Mouse (Mus musculus) midbrain, embryonic 13.5 days (tissue): ENCODE results near the gene Jmjd1c. TPM values are rescaled to one million over a fixed set of nuclear protein-coding genes. Genes with fewer than 3 reads are reported as not detected.

Experiments used
- ATAC-seq: fragments of 200-750 bp; cut with Nextera tagmentation; 2 replicates; pipeline ENCODE4 v1.8.0; 2017; ENCODE audit warnings: mild to moderate bottlenecking, moderate TSS enrichment, moderate library complexity
- H3K27ac ChIP-seq: fragments of 300-500 bp; sonication (generic); 2 replicates; pipeline ENCODE4 v1.5.1; 2015; ENCODE audit warnings: inconsistent platforms, mild to moderate bottlenecking, moderate library complexity
- H3K27me3 ChIP-seq: fragments of 300-500 bp; sonication (generic); 2 replicates; pipeline ENCODE4 v1.6.1; 2015; ENCODE audit warnings: mild to moderate bottlenecking, inconsistent platforms
- H3K36me3 ChIP-seq: fragments of 300-500 bp; sonication (generic); 2 replicates; pipeline ENCODE4 v1.6.1; 2015; ENCODE audit warnings: mild to moderate bottlenecking, inconsistent platforms
- H3K4me1 ChIP-seq: fragments of 300-500 bp; sonication (generic); replicated peaks from 2 replicates; pipeline ENCODE4 v1.6.1; 2015; ENCODE audit warnings: inconsistent platforms
- H3K4me2 ChIP-seq: fragments of 300-500 bp; sonication (generic); replicated peaks from 2 replicates; pipeline ENCODE4 v1.6.1; 2015; ENCODE audit warnings: moderate library complexity, mild to moderate bottlenecking, inconsistent platforms
- H3K4me3 ChIP-seq: fragments of 300-500 bp; sonication (generic); replicated peaks from 2 replicates; pipeline ENCODE4 v1.5.1; 2015; ENCODE audit warnings: mild to moderate bottlenecking, inconsistent platforms
- H3K9ac ChIP-seq: fragments of 300-500 bp; sonication (generic); replicated peaks from 2 replicates; pipeline ENCODE4 v1.6.1; 2015; ENCODE audit warnings: mild to moderate bottlenecking, inconsistent platforms
- H3K9me3 ChIP-seq: fragments of 300-500 bp; sonication (generic); 2 replicates; pipeline ENCODE4 v1.6.1; 2016; ENCODE audit warnings: mild to moderate bottlenecking, inconsistent platforms
- WGBS: fragments of 180-500 bp; shearing (Covaris S2); methylation state at CpG from one replicate; pipeline ENCODE4 v1.1.7; 2015; 5-methylcytosine and 5-hydroxymethylcytosine counted together
- polyA plus RNA-seq: library from polyadenylated mRNA; unstranded; fragments of >200 nt; fragmentation: Nextera tagmentation; extraction: Ambion mirVana; gene quantifications from 2 replicates; pipeline ENCODE4 v1.2.1, GENCODE M21; 2015

Gene Jmjd1c
- polyA plus RNA-seq, 1 experiment from 2014 or later, result 56.1 TPM

DNA sequence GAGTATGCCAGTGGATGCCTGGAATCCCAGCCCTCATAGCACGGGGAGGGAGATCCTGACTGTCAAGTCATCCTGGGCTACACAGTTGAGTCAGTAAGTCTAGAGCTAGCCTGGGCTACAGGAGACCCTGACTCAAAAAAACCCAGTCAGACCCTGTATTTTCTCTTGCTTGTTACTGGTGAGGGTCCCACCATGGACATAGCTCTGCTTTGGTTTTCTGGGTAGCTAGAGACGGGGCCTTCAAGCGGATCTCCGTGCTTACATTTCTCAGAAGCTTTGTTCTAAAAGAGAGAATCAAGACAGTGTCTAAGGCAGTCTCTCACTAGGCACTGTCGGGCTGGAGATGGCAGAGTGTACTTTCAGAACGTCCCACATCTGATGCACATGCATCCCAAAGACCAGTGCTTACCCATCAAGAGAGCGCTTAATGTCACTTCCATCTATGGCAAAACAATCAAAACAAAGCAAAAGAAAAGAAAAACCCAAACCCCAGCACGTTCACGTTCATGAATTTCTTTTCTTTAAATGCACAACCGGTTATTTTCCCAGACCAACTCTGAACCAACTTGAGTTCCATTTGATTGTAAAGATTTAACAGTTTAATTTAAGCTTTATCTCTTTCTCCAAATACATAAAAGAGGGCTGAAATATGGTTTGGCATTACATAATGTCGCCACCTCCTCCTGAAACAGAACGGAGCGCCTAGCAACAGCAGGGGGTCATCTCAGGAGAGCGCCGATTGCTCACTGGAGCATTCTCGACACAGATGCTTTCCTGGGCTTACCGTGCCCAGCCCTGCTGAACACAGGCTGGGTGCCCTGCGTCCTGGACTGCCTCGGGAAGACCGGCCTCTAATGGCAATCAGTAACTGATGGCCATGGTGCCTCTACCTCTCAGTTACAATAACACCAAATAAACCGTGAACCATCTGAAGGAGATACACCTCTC is 19.7 kb upstream of the Jmjd1c start:
- H3K4me1 ChIP-seq, result peaks cover 11% of the 10 kb centered on the region
- no peak overlapping the region for H3K4me2 ChIP-seq
- no peak for ATAC-seq
- H3K9ac ChIP-seq, result no peak overlapping the region
- no peak overlapping the region for H3K4me3 ChIP-seq
- H3K9me3 ChIP-seq, result no peaks in the 10 kb centered on the region
- H3K36me3 ChIP-seq, result no peaks in the 10 kb centered on the region
- H3K27me3 ChIP-seq, result no peaks in the 10 kb centered on the region
- H3K27ac ChIP-seq, result no peak overlapping the region
- 63% methylated on average over 21 of the region's 21 CpGs for WGBS

DNA sequence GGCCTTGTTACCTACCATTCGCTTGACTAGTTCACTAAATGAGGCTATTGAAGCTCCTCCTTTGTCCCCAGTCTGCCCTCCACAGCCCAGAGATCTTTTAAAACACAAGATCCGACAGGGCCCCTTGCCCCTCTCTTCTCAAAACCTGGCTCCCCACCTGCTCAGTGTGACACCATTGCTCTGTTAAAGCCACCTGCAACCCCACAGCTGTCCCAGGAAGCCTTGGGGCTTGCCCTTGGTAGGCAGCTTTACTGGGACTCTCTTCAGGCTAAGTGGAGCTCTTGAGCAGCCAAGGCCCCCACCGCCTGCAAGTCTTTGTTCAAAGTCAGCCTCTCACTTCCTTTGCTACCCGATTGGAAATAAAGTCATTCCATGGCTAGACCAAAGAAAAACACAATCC is 16.9 kb upstream of the Jmjd1c start:
- WGBS, result 47% methylated on average over 4 of the region's 4 CpGs
- ATAC-seq, result no peak
- Histone ChIP-seq H3K4me2 (no peak overlapping the region), H3K9ac (no peak overlapping the region), H3K27me3 (no peaks in the 10 kb centered on the region), H3K4me3 (no peak overlapping the region), H3K4me1 (peaks cover 11% of the 10 kb centered on the region), H3K27ac (peak overlapping the region; percentile 51), H3K36me3 (no peaks in the 10 kb centered on the region), H3K9me3 (no peaks in the 10 kb centered on the region)

DNA sequence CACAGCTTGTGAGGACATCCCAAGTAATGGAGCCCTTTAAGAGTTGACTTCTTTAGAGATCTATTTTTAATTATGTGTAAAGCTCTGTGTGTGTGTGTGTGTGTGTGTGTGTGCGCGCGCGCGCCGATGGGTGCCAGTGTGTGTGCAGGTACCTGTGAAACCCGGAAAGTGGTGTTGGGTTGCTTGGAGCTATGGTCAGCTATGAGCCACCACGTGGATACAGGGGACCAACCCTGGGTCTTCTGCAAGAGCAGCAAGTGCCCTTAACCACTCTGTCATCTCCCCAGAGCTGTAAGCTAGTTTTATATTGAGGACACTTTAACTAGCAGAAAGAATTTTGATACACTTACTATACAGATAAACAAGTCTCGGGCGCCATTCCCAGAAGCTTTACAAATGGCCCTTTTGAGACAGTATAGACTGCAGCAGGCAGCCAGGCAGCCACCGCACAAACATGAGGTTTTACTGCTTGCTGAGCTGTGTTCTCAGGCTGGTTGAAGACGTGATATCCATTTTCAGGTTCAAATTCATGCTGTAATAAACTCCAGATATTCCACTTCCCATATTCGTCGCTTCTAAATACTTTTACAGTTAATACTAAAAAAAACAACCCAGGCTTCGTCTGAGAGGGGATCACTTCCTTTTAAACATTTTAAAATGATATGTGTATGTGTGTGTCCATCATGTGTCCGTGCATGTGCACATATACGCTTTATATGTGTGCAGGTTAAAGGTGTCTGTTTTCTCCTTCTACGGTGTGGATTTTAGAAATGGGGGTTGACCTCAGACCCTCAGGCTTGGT is 14.5 kb upstream of the Jmjd1c start:
- WGBS, result 94% methylated on average over 18 of the region's 18 CpGs
- H3K4me1 ChIP-seq, result peaks cover 10% of the 10 kb centered on the region
- no peak overlapping the region for H3K4me2 ChIP-seq
- no peaks in the 10 kb centered on the region for H3K36me3 ChIP-seq
- H3K4me3 ChIP-seq, result no peak overlapping the region
- no peak for ATAC-seq
- no peak overlapping the region for H3K27ac ChIP-seq
- H3K9ac ChIP-seq, result no peak overlapping the region
- no peaks in the 10 kb centered on the region for H3K9me3 ChIP-seq
- no peaks in the 10 kb centered on the region for H3K27me3 ChIP-seq

DNA sequence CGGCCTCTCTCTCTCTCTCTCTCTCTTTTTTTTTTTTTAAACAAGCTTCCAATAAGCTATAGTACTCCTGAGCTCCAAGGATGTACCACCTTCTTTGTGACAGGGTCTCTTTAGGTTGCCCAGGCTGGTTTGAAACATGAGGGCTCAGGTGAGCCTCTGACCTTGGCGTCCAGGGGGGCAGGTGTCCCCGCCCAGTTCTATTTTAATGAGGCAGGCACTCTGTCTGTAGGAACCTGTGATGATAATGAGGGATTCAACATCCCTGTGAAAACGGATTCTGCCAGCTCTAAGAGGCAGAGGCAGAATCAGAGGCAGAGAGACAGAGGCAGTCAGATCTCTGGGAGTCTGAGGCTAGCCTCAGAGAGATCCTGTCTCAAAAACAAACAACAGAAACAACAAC is 13.4 kb upstream of the Jmjd1c start:
- H3K27me3 ChIP-seq, result no peaks in the 10 kb centered on the region
- no peaks in the 10 kb centered on the region for H3K36me3 ChIP-seq
- no peak overlapping the region for H3K27ac ChIP-seq
- ATAC-seq, result no peak
- no peak overlapping the region for H3K4me2 ChIP-seq
- H3K4me3 ChIP-seq, result no peak overlapping the region
- H3K9me3 ChIP-seq, result no peaks in the 10 kb centered on the region
- H3K4me1 ChIP-seq, result peaks cover 3% of the 10 kb centered on the region; the same call in 1 of the 2 replicates
- WGBS, result 88% methylated on average over 4 of the region's 4 CpGs
- H3K9ac ChIP-seq, result no peak overlapping the region

DNA sequence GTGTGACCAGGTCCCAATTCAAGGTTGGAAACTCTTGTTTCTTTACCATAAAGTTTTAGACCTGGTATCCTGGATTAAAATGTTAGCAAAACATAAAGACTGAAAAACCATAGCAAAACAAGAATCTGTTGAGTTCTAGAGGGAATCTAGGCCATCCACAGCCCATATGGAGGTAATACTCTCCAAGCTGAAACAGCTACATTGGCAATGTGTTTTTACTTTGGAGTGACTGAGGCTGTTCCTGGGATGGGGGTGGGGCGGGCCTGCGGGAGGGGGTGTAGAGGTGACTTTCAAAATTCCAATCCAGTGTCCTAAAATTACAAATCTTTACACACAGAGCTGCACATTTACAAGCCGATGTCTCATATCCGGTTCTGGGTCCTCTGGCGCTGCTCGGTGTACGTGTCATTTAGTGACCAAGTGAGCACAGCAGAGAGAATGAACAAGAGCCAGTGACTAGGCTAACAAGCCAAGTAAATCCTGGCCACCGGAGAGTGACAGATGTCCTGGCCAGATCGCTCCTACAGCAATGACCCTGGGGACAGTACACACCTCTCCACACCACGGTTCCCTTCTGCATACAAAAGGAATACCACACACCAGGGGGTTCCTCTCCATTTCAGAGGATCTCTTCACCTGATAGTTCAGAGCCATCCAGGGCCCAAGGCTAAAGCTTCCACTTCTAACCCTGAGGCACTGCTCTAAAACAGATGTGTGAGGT is 12.3 kb upstream of the Jmjd1c start:
- Histone ChIP-seq H3K9me3 (no peaks in the 10 kb centered on the region), H3K4me3 (no peak overlapping the region), H3K36me3 (no peaks in the 10 kb centered on the region), H3K4me2 (no peak overlapping the region), H3K27ac (no peak overlapping the region), H3K27me3 (no peaks in the 10 kb centered on the region), H3K9ac (no peak overlapping the region), H3K4me1 (peaks cover 3% of the 10 kb centered on the region; the same call in 1 of the 2 replicates)
- no peak for ATAC-seq
- 76% methylated on average over 10 of the region's 10 CpGs for WGBS

DNA sequence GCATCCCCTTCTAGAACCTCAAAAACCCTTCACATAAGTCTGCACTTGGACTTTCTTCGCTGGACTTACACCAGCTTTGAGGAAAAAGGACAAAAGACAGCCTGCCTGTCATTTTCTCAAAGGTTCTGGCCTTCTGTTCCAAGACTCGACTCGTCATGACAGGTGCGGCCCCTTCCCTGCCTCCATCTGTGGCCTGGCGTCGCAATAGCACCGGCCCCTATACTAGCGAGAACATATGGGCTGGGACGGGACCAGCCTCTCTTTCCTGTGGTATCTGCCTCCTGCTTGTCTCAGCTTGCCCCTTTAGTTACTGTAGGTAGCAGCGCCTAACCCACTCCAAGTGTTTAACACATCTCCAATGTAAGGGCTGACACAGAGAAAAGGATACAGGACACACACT is 10.8 kb upstream of the Jmjd1c start:
- Histone ChIP-seq H3K9me3 (no peaks in the 10 kb centered on the region), H3K9ac (no peak overlapping the region), H3K4me3 (no peak overlapping the region), H3K27ac (no peak overlapping the region), H3K27me3 (no peaks in the 10 kb centered on the region), H3K4me2 (no peak overlapping the region), H3K36me3 (no peaks in the 10 kb centered on the region), H3K4me1 (no peaks in the 10 kb centered on the region)
- ATAC-seq, result no peak; the same call in 1 of the 2 replicates
- WGBS, result 78% methylated on average over 10 of the region's 10 CpGs

DNA sequence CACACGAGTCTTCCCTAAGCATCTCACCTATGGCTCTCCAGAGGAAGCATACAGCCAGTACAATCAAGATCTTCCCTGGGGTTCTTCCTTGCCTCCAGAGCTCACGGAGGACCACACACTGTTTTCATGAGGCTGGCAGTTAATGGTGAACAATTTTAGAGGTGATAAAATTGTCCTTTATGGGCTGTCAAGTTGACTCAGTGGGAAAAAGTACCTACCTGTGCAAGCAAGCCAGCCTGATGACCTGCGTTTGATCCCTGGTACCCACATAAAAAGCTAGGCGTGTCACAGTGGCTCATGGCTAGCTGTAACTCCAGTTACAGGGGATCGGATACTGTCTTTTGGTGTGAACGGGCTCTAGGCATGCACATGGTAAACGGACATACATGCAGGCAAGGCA is 10.0 kb upstream of the Jmjd1c start:
- H3K9ac ChIP-seq, result no peak overlapping the region
- ATAC-seq, result no peak
- no peaks in the 10 kb centered on the region for H3K9me3 ChIP-seq
- WGBS, result 95% methylated on average over 7 of the region's 7 CpGs
- H3K4me1 ChIP-seq, result no peaks in the 10 kb centered on the region
- no peaks in the 10 kb centered on the region for H3K27me3 ChIP-seq
- no peak overlapping the region for H3K27ac ChIP-seq
- no peaks in the 10 kb centered on the region for H3K36me3 ChIP-seq
- H3K4me2 ChIP-seq, result no peak overlapping the region
- no peak overlapping the region for H3K4me3 ChIP-seq

DNA sequence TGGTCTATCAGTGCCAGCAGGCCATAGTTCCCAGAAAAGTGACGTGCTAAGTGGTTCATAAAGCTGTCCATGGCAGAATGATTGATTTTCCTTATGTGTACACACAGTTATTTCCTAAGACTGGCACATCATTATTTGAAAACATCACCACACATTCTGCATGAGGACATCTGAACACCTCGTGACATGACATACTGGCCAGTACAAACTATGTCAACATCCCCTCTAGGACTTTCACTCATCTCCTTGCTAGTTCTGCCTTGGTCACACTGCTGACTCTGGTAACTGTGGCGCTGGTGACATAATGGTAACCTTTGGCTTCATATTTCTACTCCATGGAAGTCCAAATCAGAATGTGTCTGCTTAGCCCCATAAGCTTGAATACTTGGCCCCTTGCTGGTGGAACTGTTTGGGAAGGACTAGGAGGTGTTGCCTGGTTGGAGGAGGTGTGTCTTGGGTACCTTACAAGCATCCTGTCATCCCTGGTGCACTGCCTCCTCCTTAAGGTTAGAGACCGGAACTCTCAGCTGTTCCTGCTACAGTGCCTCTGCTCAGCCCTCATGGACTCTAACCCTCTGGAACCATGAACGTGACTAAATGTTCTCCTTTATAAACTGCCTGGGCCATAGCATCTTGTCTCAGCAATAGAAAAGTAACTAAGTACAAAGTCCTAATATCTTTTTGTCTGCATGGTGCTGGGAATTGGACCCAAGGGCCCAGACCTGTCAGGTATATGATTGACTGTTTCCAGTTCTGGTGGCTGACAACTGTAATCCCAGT is 8.3 kb upstream of the Jmjd1c start:
- no peak overlapping the region for H3K27ac ChIP-seq
- no peaks in the 10 kb centered on the region for H3K4me1 ChIP-seq
- H3K27me3 ChIP-seq, result no peaks in the 10 kb centered on the region
- no peak for ATAC-seq
- H3K9ac ChIP-seq, result no peak overlapping the region
- no peak overlapping the region for H3K4me2 ChIP-seq
- no peaks in the 10 kb centered on the region for H3K9me3 ChIP-seq
- no peaks in the 10 kb centered on the region for H3K36me3 ChIP-seq
- H3K4me3 ChIP-seq, result no peak overlapping the region
- WGBS, result 94% methylated on average over 5 of the region's 5 CpGs

DNA sequence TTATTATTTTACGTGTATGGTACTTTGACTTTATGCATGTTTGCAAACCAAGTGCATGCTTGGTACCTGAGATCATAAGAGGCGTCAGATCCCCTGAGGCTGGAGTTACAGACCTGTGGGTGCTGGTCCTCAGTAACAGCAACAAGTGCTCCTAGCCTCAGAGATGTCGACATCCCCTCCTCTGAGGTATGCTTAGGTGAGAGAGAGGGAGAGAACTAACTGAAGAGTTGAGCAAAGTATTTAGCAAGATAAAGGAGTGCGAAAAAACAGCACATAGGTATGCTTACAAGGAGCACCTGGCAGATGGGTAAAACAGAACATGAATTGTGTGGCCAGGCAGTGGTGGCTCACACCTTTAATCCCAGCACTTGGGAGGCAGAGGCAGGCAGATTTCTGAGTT is 5.3 kb upstream of the Jmjd1c start:
- no peak overlapping the region for H3K9ac ChIP-seq
- no peak overlapping the region for H3K4me3 ChIP-seq
- ATAC-seq, result no peak
- H3K9me3 ChIP-seq, result no peaks in the 10 kb centered on the region
- H3K4me2 ChIP-seq, result no peak overlapping the region
- no peaks in the 10 kb centered on the region for H3K36me3 ChIP-seq
- no peak overlapping the region for H3K27ac ChIP-seq
- no peaks in the 10 kb centered on the region for H3K27me3 ChIP-seq
- 96% methylated on average over 4 of the region's 4 CpGs for whole genome bisulfite sequencing
- peaks cover 13% of the 10 kb centered on the region for H3K4me1 ChIP-seq

DNA sequence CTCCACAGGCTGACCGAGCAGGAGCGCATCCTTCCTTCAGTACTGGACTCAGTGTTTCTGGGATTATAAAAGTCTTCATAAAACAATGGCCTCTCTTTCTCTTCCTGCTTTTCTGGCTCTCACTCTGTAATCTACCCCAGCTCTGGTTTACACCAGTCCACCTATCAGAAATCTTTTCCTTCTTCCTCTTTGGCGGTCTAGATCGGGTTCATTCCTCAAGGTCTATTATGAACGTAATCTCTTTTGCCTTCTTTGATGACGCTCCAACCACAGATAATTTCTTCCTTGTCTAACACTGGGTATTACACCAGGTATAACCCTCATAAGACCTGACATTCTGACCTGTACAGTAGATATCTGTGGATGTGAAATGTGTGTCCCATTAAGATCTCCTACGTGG is 1.0 kb upstream of the Jmjd1c start:
- H3K27ac ChIP-seq, result no peak overlapping the region
- no peaks in the 10 kb centered on the region for H3K27me3 ChIP-seq
- H3K4me2 ChIP-seq, result peak overlapping the region; percentile 85
- H3K4me1 ChIP-seq, result peaks cover 38% of the 10 kb centered on the region
- peak overlapping the region; percentile 90; the same call in 1 of the 2 replicates for H3K4me3 ChIP-seq
- H3K9ac ChIP-seq, result no peak overlapping the region
- no peak for ATAC-seq
- H3K9me3 ChIP-seq, result no peaks in the 10 kb centered on the region
- no peaks in the 10 kb centered on the region for H3K36me3 ChIP-seq
- WGBS, result 87% methylated on average over 7 of the region's 7 CpGs
